Mouse (Mus musculus) kidney, embryonic 16.5 days (tissue): ENCODE measurements around the gene Stx19. TPM values are rescaled to one million over a fixed set of nuclear protein-coding genes. Genes with fewer than 3 reads are reported as not detected.

Experiments used
- ATAC-seq: fragments of 200-750 bp; cut with Nextera tagmentation; 2 replicates; pipeline ENCODE4 v1.8.0; 2017; ENCODE audit warnings: moderate TSS enrichment; ENCODE audit not compliant: low FRiP score, low TSS enrichment
- H3K27ac ChIP-seq: fragments of 300-500 bp; sonication (generic); 2 replicates; pipeline ENCODE4 v1.5.1; 2014; ENCODE audit warnings: low read length
- H3K27me3 ChIP-seq: fragments of 300-500 bp; sonication (generic); 2 replicates; pipeline ENCODE4 v1.6.1; 2014; ENCODE audit warnings: low read length, control low read depth, mixed read lengths; ENCODE audit not compliant: insufficient read depth
- H3K36me3 ChIP-seq: fragments of 300-500 bp; sonication (generic); 2 replicates; pipeline ENCODE4 v1.6.1; 2014; ENCODE audit warnings: low read length, control low read depth, mixed read lengths; ENCODE audit not compliant: insufficient read depth
- H3K4me1 ChIP-seq: fragments of 300-500 bp; sonication (generic); 2 replicates; pipeline ENCODE4 v1.6.1; 2014; ENCODE audit warnings: low read length, control low read depth, mixed read lengths; ENCODE audit not compliant: insufficient read depth
- H3K4me2 ChIP-seq: fragments of 300-500 bp; sonication (generic); replicated peaks from 2 replicates; pipeline ENCODE4 v1.6.1; 2014; ENCODE audit warnings: low read depth, low read length
- H3K4me3 ChIP-seq: fragments of 300-500 bp; sonication (generic); 2 replicates; pipeline ENCODE4 v1.5.1; 2014; ENCODE audit warnings: mild to moderate bottlenecking, low read length
- H3K9ac ChIP-seq: fragments of 300-500 bp; sonication (generic); replicated peaks from 2 replicates; pipeline ENCODE4 v1.6.1; 2014; ENCODE audit warnings: low read length
- H3K9me3 ChIP-seq: fragments of 300-500 bp; sonication (generic); 2 replicates; pipeline ENCODE4 v1.6.1; 2016; ENCODE audit warnings: low read length, control low read depth
- WGBS: fragments of 180-500 bp; shearing (Covaris S2); extraction: QIAGEN DNeasy Blood & Tissue Kit; methylation state at CpG from one replicate; pipeline ENCODE4 v1.1.7; 2014; 5-methylcytosine and 5-hydroxymethylcytosine counted together
- microRNA-seq: library from miRNA; unstranded; fragments of <30 nt; microRNA quantifications from one replicate; pipeline ENCODE4, GENCODE M21; 2016
- polyA plus RNA-seq: library from polyadenylated mRNA; unstranded; fragments of >200 nt; fragmentation: Nextera tagmentation; extraction: Ambion mirVana; gene quantifications from 2 replicates; pipeline ENCODE4 v1.2.1, GENCODE M21; 2015

Gene Stx19
- polyA plus RNA-seq, 1 experiment from 2014 or later, result 0.37 TPM

DNA sequence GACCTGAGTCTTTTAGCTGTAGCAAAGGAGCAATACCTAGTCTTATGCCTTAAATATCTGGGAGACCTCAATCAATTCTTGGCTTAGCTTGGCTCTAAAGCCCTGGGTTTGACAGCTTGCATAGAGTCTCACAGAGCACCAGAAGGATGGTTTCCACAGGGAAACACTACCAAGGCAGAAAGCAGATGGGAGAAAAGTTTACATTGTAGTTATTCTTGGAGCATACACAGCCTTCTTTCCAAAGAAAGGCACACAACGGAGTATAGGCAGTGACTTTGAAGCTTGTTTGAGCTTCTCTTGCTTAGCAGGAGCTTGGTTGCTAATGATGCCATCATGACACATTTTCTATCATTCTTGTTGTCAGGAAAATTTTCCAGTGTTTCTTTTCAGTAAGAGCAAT lies 45.7 kb downstream of the Stx19 start:
- Histone ChIP-seq H3K4me3 (no peak overlapping the region), H3K9ac (no peak overlapping the region), H3K4me1 (peaks cover 2% of the 10 kb centered on the region; the same call in 1 of the 2 replicates), H3K9me3 (no peaks in the 10 kb centered on the region), H3K36me3 (no peaks in the 10 kb centered on the region), H3K27ac (no peak overlapping the region), H3K27me3 (no peaks in the 10 kb centered on the region), H3K4me2 (no peak overlapping the region)
- 86% methylated on average over 1 of the region's 1 CpGs for WGBS
- ATAC-seq, result no peak

DNA sequence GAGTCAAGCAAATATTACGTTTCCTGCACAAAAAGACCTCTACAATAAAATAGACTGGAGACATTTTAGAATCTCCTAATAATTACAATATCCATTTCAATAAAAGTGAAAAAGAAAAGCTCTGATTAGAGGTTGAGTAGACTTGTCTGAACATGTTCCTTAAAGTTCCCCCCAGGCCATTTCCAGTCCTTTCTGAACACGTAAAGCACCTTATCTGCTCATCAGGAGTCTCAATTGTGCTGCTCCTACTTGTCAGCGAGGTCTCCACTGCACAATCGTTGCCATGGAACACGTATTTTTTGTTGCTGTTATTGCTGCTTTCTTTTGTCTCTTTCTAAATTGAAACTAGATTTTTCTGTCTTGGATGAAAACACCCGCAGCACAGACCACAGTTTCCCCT lies 47.0 kb downstream of the Stx19 start:
- Histone ChIP-seq H3K9ac (no peak overlapping the region), H3K27me3 (no peaks in the 10 kb centered on the region), H3K4me2 (no peak overlapping the region), H3K4me3 (no peak overlapping the region), H3K36me3 (no peaks in the 10 kb centered on the region), H3K27ac (no peak overlapping the region), H3K4me1 (no peaks in the 10 kb centered on the region), H3K9me3 (no peaks in the 10 kb centered on the region)
- no peak for ATAC-seq
- WGBS, result 73% methylated on average over 6 of the region's 6 CpGs

DNA sequence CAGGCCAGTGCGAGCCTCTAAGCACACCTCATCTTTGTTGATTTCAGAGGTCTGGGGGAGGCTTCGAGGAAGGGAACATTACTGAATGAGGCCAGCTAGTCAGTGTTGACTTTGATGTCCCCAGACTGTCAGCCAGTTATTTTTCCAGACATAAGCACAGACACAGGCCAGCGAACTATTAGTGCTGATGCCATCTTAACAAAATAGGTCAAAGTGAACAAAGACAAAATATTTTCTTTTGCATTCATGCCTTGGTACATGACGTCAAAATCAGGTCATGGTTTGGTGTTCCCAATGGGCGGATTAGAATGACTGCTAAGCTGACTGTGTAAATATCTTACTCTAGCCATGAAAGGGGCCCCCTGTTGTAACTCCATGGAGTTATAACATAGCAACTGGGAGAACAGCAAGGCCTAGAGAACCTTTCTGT lies 58.2 kb downstream of the Stx19 start:
- Histone ChIP-seq H3K9ac (no peak overlapping the region), H3K4me3 (no peak overlapping the region), H3K9me3 (peaks cover 7% of the 10 kb centered on the region; the same call in 1 of the 2 replicates), H3K27ac (peak overlapping the region; percentile 55), H3K27me3 (no peaks in the 10 kb centered on the region), H3K4me2 (no peak overlapping the region), H3K4me1 (peaks cover 6% of the 10 kb centered on the region; the same call in 1 of the 2 replicates), H3K36me3 (no peaks in the 10 kb centered on the region)
- peak; percentile 80 for ATAC-seq
- WGBS, result 17% methylated on average over 5 of the region's 5 CpGs

DNA sequence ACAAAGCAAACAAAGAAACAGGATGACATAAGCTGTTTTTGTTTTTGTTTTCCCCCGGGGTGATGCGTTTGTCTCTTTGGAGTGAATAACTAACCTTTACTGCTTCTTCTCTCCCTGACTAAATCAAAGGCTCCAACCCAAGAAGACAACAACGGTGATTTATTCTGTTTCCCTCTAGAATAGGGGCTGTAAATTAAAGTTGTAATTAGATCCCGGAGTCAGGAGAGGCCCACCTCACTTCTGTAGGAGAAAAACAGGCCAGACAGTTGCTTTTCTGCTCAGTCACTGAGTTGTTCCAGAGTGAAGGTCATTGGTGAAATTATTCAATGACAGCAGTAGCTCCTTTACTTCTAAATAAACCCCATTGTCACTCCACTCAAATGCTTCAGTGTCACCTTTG lies 58.7 kb downstream of the Stx19 start:
- Histone ChIP-seq H3K9ac (no peak overlapping the region), H3K4me3 (no peak overlapping the region), H3K4me1 (peaks cover 6% of the 10 kb centered on the region; the same call in 1 of the 2 replicates), H3K27me3 (no peaks in the 10 kb centered on the region), H3K4me2 (no peak overlapping the region), H3K36me3 (no peaks in the 10 kb centered on the region), H3K9me3 (peaks cover 7% of the 10 kb centered on the region; the same call in 1 of the 2 replicates), H3K27ac (peak overlapping the region; percentile 55)
- WGBS, result 8% methylated on average over 4 of the region's 4 CpGs
- peak; percentile 86; the same call in 1 of the 2 replicates for ATAC-seq

Small RNAs within 50 kb of the gene (microRNA-seq; reads per million reads assigned to microRNA genes)
- gene Gm25986, result not detected

Other genes starting within 250 kb of the Stx19 start
- 9.1 and 10.9 TPM in 2 replicates for gene Nsun3, start 27.9 kb upstream of the Stx19 start, polyA plus RNA-seq
- gene Arl13b, start 32.4 kb downstream of the Stx19 start, polyA plus RNA-seq, result 19.2 and 20.8 TPM in 2 replicates
- gene Pros1, start 39.6 kb downstream of the Stx19 start, polyA plus RNA-seq, result 34.7 and 37.9 TPM in 2 replicates